Mouse (Mus musculus): ENCODE data around the gene Sorbs1.

- TF ChIP-seq POLR2A (IDR thresholded peaks at IDR 0.05; ENCODE audit: borderline replicate concordance, low read depth, low read length) (no peak), CTCF (IDR thresholded peaks at IDR 0.05; ENCODE audit: low read depth, low read length) (no peak)
These were observed 43.8 kb downstream of the Sorbs1 start for GRCm38 (mm10) chr19:40469792-40470191.

Measured in bone marrow macrophage, adult 2 months (primary cell).